Mouse (Mus musculus): ENCODE measurements at regions not wholly inside any gene's neighbourhood (a gene's known extent, or its start where the extent isn't known, plus 50 kb on each side); places are given as distances from the start of the nearest gene placed in this dataset.

DNA sequence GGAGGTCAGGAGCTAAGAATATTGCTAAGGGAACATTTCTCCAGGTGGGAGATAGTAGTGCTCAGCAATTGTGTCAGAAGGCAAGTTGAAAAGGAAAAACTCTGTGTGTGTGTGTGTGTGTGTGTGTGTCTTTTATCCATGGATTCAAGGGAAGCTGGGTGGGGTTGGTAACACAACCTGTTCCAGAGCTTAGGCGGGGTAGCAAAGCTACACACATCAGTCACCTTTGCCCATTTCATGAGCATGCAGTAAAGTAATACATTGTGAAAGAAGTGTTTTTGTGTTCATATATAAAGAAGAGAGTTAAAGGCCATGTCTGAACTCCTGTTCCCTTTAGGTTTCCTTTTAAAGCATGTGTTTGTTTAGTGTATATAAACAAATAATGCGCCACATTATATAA is 128.2 kb downstream of the Ddx11 start:
- no peak for DNase-seq (ENCODE audit: inconsistent age in 2 of 2, low spot score in 1 of 2)

DNA sequence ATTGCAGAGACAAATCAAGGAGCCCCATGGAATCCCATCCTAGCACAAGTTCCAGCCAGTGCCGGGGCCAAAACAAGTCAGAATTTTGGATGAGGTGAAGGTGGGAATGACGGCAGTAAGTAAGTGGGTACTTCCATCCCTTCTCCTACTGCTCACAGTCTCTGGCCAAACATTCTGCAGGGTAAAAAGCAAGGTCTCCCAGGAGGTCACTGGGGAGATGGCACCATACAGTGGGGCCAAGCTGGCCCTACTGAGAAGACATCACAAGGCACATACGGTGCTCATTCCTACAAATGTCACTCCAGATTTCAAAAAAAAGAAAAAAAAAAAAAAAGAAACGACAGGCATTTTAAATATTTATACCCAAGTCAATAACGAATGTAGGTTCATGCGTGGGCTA is 129.6 kb downstream of the Ddx11 start:
- no peak for DNase-seq (ENCODE audit: inconsistent age in 2 of 2, low spot score in 1 of 2)

DNA sequence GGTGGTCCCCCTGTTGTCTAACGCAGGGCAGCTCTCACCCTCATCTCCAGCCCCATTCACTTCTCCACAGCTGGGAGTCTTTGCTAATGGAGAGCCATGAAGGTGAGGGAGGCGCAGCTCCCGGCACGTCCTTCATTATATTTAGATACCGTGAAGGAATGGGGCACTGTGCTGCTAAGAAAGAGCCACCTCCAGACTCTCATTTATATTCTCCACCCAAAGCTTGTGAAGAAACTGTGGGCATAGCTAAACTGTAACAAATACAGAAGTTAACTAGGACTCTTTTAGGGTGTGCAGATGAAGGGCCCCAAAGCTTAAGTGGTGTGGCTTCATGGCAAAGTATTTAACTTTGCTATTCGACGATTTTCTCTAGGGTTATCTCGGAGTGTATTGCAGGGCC is 136.4 kb downstream of the Ddx11 start:
- DNase-seq (ENCODE audit: inconsistent age in 2 of 2, low spot score in 1 of 2), result no peak

DNA sequence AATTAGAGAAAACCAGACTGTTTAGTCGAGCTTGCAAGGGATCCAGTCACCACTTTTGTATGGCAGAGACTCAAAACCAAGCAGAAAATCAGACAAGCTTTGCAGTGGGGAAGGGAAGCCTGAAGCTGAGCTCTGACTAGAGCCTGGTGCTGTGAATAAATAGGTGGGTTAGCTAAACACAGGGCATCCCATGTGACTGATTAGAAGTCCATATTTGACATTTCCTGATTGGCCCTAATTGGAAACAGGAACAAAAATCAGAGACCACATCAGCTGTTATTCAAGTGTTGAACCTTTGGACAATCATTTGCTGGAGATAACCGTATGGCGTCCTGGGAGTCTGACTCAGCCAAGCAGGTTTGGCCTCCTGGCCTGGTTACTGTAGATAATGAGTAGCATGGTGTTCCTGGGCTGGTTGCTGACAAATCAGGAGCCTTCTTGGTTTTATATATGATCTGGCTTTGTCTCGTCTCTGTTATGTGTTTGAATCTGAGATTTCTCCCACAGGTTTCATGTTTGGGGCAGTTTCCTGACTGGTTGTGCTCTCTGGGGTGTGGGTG is 139.4 kb downstream of the Ddx11 start:
- DNase-seq (ENCODE audit: inconsistent age in 2 of 2, low spot score in 1 of 2), result peak; percentile 15 to 46

DNA sequence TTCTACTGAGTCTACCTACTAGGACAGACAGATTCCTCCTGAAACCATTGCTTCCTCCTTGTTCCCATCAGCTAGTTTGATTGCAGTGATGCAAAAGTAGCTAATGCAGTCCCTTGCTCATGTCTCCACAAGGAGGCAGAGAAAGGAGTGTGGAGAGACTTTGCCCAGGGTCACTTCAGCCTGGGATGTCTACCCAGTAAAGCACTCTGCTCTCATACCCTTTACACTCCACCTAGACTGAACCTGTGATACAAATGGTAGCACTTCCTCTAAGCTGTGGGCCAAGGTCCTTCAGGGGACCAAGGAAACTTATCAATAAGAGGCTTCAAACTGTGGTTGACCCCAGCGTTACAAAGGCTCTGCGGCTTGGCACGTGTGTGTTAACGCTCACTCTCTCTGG is 140.1 kb downstream of the Ddx11 start:
- DNase-seq (ENCODE audit: inconsistent age in 2 of 2, low spot score in 1 of 2), result no peak

DNA sequence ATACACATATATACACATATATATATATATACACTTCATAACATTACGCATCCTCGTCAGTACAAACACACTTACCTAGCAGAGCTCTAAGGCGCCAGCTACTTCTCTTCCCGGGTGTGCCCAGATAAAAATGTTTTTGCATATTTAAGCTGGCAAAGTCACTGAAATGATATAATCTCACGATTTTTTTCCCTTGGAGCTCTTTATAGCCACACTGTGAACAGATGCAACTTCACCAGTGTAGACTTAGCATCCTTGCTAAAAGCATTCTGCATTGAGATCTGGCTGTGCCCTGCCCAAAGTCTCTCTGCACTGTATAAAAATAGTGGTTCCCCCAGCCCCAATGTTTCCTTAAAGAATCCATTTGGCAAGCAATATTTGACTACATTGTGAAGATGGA is 143.5 kb downstream of the Ddx11 start:
- no peak for DNase-seq (ENCODE audit: inconsistent age in 2 of 2, low spot score in 1 of 2)

DNA sequence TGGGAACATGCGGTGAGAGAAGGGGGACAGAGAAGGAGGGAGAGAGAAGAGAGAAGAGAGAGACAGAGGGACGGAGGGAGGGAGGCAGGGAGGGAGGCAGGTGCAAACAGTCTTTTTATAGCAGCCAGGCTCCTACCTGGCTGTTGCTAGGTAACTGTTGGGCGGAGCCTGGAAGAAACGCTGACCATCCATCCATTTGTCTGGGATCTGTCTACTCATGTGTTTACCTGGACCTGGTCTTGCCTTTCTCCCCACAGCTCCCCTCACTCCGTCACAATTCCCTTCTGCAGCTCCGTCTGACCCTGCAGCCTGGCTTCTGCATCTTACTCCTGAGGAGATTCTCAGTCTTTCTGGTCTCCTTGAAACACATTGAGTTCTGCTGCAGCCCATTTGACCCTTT is 144.5 kb downstream of the Ddx11 start:
- no peak for DNase-seq (ENCODE audit: inconsistent age in 2 of 2, low spot score in 1 of 2)

GRCm38 (mm10) chr17:66269567-66269966 is 146.2 kb downstream of the Ddx11 start:
- no peak for DNase-seq (ENCODE audit: inconsistent age in 2 of 2, low spot score in 1 of 2)

GRCm38 (mm10) chr17:66271906-66272305 is 148.6 kb downstream of the Ddx11 start:
- DNase-seq (ENCODE audit: inconsistent age in 2 of 2, low spot score in 1 of 2), result no peak

DNA sequence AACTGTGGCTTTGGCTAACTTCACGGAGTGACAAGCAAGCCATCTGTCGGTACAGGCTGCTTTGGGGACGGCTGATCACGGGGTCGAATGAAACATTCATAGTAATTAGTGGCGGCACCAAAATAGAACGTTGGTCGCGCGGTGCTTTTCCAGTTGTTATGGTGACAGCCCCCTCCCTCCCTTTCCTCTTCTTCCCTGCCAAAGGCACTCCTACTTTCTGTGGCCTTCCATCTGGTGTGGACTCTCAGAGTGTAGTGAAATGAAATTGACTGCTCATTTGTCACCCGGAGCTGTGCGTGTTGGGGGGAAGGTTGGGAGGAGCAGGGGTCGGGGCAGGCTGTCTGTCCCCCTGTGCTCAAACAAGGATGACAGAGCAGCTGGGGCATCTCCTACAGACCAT is 153.5 kb downstream of the Ddx11 start:
- DNase-seq (ENCODE audit: inconsistent age in 2 of 2, low spot score in 1 of 2), result no peak

- DNase-seq (ENCODE audit: inconsistent age in 2 of 2, low spot score in 1 of 2), result no peak
These were observed 154.7 kb downstream of the Ddx11 start for GRCm38 (mm10) chr17:66278037-66278436.

DNA sequence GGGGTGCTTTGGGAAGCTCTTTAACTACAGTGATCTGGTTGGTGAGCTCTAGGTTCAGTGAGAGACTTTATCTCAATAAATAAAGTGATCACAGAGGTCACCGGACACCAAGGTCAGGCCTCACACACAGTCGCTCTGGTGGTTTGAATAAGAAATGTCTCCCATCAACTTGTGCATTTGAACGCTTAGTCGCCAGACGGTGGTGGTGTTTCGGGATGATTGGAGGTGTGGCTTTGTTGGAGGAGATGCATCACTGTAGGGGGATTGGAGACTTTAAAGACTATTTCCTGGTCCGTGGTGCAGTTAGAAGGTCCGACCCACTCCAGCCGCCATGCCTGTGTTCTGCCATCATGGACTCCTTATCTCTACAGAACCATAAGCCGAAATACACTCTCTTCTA is 162.0 kb downstream of the Ddx11 start:
- no peak for DNase-seq (ENCODE audit: inconsistent age in 2 of 2, low spot score in 1 of 2)
